Mouse (Mus musculus) neural tube, embryonic 10.5 days (tissue): Measurements from ENCODE around the gene Sh2d1b2.

Source experiments
- DNase-seq: peaks from one replicate; pipeline ENCODE4 v3.0.0-alpha.2; 2017; ENCODE audit warnings: low spot score; ENCODE audit errors: extremely low spot score

Gene Sh2d1b2

DNA sequence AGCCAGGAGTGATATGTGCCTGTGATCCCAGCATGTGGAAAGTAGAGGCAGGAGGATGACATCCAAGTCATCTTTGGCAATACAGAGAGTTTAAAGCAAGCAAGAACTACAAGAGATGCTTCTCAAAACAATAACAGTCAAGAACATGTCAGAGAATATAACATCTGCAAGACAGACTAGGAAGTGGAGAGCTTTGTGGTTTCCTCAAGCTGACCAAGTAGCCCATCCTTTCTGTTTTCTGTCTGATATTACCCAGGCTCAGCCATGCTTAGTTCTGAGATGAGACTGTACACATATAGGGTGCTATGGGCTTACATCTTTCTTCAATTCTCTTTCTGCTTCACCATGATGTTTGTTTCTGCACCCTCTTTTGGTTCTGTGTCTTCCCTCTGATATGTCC, 40.7 kb downstream of the Sh2d1b2 start:
- no peak for DNase-seq

DNA sequence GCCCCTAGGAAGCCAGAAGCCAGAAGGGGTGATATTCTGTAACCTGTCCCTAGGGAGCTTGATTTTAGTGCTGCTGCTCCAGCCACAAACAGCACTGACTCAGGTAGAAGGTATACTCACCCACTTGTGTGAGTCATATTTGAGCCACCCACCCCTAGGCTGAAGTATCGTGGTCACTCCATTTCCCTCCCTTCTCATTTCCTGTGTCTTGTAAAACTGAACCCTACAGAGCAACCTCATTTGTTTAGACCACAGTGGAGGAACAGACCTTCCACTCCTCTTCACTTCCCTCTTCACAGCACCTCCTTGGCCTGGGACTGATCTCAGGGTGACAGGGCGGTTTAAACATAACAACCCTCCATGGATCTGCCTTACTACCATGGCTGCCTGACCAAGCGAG, 44.5 kb downstream of the Sh2d1b2 start, which contains the start of gene Sh2d1b1:
Gene Sh2d1b1, plus strand, starts transcription at position 305 of the 400 bp plus-strand sequence.
- no peak for DNase-seq

DNA sequence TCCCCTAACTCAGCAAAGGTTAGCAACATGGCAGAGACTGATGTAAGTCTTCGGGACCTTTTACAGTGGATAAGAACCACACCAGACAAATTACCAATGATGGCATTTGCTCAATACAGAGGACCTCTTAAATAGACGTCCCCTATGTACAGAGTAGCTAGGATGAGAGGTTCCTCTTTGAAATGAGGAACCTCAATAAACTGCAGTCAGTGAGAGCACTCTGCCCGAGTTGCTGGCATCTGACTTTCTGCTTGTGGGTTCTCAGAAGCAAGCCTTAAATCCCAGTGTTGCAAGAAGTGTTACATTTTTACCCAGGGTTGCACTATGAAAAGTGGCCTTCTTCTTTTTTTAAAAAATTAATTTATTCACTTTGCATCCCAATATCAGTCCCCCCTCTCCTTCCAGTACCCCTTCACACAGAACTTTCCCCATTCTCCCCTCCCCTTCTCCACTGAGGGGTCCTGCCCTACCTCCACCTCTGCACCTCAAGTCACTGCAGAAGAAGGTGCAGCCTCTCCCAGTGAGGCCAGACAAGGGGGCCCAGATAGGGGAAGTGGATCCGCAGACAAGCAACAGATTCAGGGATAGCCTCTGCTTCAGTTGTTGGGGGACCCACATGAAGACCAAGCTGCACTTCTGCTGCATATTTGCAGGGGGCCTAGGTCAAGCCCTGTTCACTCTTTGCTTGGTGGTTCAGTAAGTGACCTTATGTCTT, 50.0 kb downstream of the Sh2d1b2 start:
- DNase-seq: no peak

DNA sequence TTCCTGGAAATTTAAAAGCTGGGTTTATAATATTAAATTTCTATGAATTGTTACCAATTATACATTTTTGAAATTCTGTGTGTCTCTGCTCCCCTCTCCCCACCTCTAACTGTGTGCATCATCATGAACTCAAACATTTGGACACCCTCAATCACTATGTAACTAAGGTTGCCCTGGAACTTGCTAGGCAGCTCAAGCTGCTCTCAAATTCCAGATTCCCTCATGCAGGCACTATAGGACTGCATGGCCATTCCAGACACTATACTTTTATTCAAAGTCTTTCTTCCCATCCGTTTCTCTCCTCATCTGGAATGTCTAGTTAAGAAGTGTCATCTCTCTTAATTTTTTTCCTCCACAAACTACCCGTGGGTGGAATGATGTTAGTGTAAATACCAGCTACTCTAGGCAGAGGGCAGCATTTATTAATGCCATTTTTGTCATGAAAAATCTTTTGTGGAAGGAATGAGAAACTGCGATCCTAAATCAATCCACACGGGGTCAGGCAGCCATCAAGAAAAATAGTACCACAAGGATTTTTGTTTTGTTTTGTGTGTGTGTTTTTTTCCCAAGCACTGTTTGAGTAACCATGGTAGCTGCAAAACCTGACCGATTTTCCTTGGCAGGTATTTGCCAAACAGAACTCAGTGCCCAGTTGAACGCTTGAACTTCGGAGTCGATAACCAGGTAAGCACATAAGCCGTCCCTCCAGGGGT, 59.8 kb downstream of the Sh2d1b2 start:
- no peak for DNase-seq

DNA sequence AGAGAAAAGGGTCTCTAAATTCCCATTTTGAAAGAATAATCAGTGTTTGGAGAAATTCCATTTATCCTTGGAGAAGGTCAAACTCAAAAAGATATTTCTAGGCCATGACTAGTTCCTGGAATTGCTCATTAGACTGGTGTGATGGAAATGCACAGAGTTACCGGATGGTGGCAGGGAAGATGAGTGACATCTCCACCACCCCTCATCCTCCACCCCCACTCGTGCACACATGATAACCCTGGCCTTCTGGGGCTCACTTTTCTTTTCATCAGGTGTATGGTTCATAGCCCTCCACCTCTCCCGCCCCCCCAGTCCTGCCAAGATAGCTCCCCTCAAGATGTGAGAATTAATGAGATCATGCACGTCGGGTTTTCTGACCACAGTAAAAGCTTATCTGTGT, 60.7 kb downstream of the Sh2d1b2 start:
- no peak for DNase-seq

DNA sequence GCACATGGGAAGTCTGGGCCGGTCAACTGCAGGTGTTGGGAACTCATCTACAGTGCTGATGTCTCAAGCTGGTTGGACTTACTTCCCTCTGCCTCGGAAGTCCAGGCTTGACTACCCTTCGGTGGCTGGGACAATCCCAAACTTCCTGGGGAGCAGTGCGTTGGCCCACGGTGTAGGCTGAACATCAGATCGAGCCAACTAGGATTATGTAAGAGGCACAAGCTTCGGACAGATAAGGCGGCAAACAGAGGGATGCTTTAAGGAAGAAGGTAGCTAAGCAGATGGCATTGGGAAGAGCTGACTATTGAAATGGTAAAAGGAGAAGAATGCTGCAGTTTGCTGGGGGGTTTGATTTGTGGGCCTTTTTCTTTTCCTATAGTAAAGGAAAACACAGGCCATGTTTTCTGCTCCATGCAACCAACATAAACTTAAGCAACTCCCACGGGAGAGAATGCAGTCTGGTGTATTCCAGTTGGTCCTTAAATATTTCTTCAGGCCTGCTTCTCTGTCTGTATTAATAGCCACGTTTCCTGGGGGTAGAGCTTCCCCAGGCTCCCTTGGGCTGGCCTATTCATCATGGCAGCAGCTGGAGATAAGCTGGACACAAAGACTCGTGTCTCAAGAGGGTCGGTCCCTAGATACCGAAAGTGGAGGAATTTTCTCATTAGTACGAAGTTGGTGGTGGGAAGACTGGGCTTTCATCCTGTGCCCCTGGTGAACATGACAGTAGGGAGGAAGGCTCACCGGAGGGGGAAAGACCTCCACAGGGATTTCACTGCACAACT, 62.4 kb downstream of the Sh2d1b2 start:
- DNase-seq: no peak

DNA sequence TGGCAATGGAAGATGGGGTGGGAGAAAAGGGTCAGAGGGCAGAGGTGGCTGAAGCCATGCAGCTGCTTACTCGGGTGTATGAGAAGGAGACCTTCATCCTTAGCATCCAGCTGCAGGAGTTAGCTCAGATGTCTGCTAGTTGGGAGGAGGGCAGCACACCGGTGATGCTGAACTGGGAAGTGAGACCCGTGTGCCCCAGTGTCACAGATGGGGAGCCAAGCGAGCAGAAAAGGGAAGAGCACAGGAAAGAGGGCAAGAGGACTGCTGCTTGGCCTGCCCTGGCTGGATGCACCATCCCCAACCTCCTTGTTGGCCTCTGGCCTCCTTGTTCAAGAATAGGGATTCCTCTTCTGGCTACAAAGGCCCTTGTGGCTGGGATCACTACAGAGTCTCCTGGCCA, 66.9 kb downstream of the Sh2d1b2 start:
- DNase-seq: no peak

DNA sequence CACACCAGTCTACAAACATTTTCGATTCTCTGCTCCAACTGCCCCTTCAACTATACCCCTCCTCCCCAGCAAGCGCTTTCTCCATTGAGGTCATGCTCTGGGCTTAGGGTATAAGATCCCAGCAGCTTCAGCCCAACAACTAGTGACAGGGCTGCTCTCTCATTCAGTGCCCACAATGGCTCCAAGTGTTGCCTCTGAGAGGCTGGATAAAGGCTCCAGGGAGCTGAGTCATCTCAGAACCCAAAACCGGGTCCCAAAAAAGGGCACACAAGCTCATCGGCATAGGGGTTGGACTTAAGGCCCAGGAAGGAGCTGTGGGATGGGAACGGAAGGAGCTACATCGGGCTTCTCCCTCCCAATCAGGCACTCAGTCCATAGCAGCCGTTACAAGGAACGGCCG, 69.1 kb downstream of the Sh2d1b2 start:
- no peak for DNase-seq

DNA sequence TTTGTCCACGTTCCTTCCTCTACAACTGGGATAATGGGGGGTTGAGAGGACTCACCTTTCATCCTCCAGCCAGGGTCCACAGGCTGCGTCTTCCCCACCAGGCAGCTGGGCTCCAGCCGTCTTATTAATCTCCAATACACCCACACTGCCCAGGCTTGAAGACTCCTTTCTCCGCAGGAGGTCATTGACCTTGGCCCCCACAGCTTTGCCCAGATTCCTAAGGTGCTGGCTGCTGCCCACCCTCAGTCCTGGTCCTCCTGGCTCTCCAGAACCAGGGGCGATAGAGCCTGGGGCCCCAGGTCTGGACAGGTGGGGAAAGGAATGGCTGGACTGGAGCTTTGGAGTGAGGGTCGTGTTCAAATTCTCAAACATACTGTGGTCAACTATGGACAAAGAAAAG, 69.9 kb downstream of the Sh2d1b2 start:
- DNase-seq: no peak

DNA sequence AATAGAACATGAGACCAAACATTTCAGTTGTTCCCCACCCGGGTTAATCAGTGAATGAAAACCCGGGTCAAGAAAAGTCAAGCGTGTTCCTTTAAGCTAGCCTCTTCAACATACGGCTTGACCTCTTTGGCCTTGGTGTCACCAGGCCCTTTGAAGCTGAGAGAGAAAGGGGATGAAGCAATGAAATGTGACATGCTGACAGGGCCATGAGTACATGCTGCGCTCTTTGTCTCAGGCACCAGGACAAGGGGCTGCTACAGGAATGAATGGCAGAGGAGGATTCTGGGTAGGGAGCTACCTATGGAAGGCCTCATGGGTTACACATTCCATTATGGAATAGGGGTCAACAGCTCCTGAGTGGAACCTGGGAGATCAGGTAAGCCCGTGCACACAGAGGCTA, 70.6 kb downstream of the Sh2d1b2 start:
- DNase-seq: no peak
